Mouse (Mus musculus) effector memory CD4-positive, alpha-beta T cell, adult 7 months (primary cell): Measurements from ENCODE around the gene Tex261. TPM values are rescaled to one million over a fixed set of nuclear protein-coding genes. Genes with fewer than 3 reads are reported as not detected.

ENCODE experiments used
- polyA plus RNA-seq: library from polyadenylated mRNA; unstranded; fragments of 100-300 nt; shearing (Covaris generic); gene quantifications from one replicate; pipeline ENCODE4 v1.2.1, GENCODE M21; 2017

Tex261 gene
- polyA plus RNA-seq, result 60.5 TPM

GRCm38 (mm10) chr6:83775638-83776293 lies at the start of gene Tex261:
Gene Tex261, minus strand, starts transcription at chr6:83775813.

GRCm38 (mm10) chr6:83794760-83795296 lies 19.2 kb upstream of the Tex261 start, which contains the start of gene Nagk:
Gene Nagk, plus strand, starts transcription at chr6:83794982.

GRCm38 (mm10) chr6:83762344-83762743 lies 13.3 kb downstream of the Tex261 start, which contains the start of gene Ankrd53:
Gene Ankrd53, plus strand, starts transcription at chr6:83762644.

DNA sequence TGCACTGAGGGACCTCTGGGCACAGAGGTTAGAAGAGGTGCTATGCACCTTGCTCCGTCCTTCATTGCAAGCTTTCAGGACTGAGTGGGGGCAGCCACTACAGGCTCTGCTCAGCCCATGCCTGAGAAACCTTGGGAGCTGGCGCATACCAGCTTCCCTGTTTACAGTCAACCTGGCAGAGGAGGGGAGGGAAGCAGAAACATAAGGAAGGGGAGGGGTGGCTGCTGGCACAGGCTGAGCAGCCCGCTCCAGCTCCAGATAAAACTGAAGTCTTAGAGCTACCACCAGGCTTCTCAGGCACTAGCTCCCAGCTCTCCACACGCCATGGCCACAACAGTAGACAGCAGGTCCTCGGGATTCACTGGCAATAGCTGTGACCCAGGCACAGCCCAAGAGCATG lies 32.9 kb downstream of the Tex261 start, which contains the start of gene Atp6v1b1:
Gene Atp6v1b1, plus strand, starts transcription at position 230 of the 400 bp plus-strand sequence.

Other genes with a start within 250 kb of the Tex261 start
- gene Actg2, start 239.5 kb downstream of the Tex261 start, polyA plus RNA-seq, result 0.51 TPM
- gene Stambp, start 203.1 kb downstream of the Tex261 start, polyA plus RNA-seq, result 29.2 TPM
- gene Clec4f, start 119.6 kb downstream of the Tex261 start, polyA plus RNA-seq, result not detected
- gene Cd207, start 98.0 kb downstream of the Tex261 start, polyA plus RNA-seq, result not detected
- gene Vax2, start 64.5 kb downstream of the Tex261 start, polyA plus RNA-seq, result 3.8 TPM
- gene Atp6v1b1, start 32.8 kb downstream of the Tex261 start, polyA plus RNA-seq, result not detected
- not detected for gene Ankrd53, start 13.2 kb downstream of the Tex261 start, polyA plus RNA-seq
- 13.1 TPM for gene Nagk, start 19.2 kb upstream of the Tex261 start, polyA plus RNA-seq
- gene Paip2b, start 55.9 kb upstream of the Tex261 start, polyA plus RNA-seq, result 63.7 TPM
- gene Zfp638, start 91.3 kb upstream of the Tex261 start, polyA plus RNA-seq, result 85.3 TPM
- gene Dysf, start 232.8 kb upstream of the Tex261 start, polyA plus RNA-seq, result 0.07 TPM